Mouse (Mus musculus): ENCODE results near the gene Pigp.

Gene Pigp

GRCm38 (mm10) chr16:94317752-94318151 is 53.9 kb downstream of the Pigp start:
- peak; percentile 62 for DNase-seq (ENCODE audit: low spot score)

- peak; percentile 70 for DNase-seq (ENCODE audit: low spot score)
These were observed 56.4 kb downstream of the Pigp start for GRCm38 (mm10) chr16:94315215-94315614.

GRCm38 (mm10) chr16:94314626-94315025 is 57.0 kb downstream of the Pigp start:
- DNase-seq (ENCODE audit: low spot score): no peak

GRCm38 (mm10) chr16:94313229-94314030 is 58.2 kb downstream of the Pigp start, which contains the start of gene Hlcs:
Gene Hlcs, minus strand, starts transcription at chr16:94313571.
- DNase-seq (ENCODE audit: low spot score): peak; percentile 98

- DNase-seq (ENCODE audit: low spot score): peak; percentile 93
These were observed 58.9 kb downstream of the Pigp start for GRCm38 (mm10) chr16:94312663-94313228.

GRCm38 (mm10) chr16:94311931-94312330 is 59.7 kb downstream of the Pigp start:
- DNase-seq (ENCODE audit: low spot score): peak; percentile 67

- DNase-seq (ENCODE audit: low spot score): peak; percentile 59
These were observed 60.2 kb downstream of the Pigp start for GRCm38 (mm10) chr16:94311416-94311815.

- DNase-seq (ENCODE audit: low spot score): peak; percentile 87
These were observed 62.6 kb downstream of the Pigp start for GRCm38 (mm10) chr16:94309025-94309424.

All from adipocyte (in vitro differentiated cells).